Mouse (Mus musculus) monocyte, adult 5-6 weeks (primary cell): ENCODE results near the gene Src. TPM values are rescaled to one million over a fixed set of nuclear protein-coding genes. Genes with fewer than 3 reads are reported as not detected.

Source experiments
- ATAC-seq: fragments of 153-309, 156-312 bp; replicated peaks from 2 replicates; pipeline ENCODE4 v1.8.0; 2017; ENCODE audit warnings: mild to moderate bottlenecking; ENCODE audit not compliant: low TSS enrichment, insufficient number of reproducible peaks, severe bottlenecking, poor library complexity, low FRiP score
- total RNA-seq: library from RNA; stranded (forward); fragments of 200-1000, 200-491, 200-594 nt; gene quantifications from 3 replicates; pipeline ENCODE4 v1.2.3, GENCODE M21; 2017

Src gene
- total RNA-seq, 1 experiment from 2014 or later = 0.29 TPM

DNA sequence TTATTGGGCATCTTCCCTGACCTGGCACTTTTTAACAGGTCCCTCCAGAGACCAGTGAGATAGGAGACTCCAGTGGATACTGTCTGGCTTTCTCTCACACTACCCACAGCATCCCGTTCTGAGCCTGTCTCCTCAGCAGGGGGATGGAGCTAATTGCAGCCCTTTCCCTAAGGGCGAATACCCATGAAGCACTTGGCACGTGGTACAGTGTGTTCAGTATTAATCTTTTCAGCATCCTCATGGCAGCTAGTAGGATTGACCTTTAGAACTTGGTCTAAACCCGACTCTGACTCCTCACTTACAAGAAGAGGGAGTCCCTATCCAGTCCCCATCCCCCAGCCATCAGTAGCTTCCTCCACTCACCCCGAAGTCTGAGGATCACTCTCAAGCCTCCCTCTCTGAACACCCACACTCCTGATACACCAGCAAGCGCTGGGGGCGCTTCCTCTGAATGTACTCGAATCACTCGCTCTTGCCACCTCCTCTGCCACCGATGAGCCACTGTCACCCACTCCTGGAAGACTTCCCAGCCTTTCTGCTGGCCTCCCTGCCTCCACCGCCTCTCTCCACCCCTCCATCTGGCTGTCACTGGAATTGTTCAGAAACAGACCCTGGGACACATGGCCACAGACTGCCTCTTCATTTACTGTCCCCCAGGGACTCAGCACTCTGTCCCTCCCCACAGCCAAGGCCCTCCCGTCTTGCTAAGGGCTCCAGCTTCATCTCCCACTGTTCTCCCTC, 8.3 kb upstream of the Src start:
- no peak for ATAC-seq

- no peak for ATAC-seq
These were observed 7.0 kb upstream of the Src start for GRCm38 (mm10) chr2:157411151-157411693.

GRCm38 (mm10) chr2:157412497-157412896, 5.7 kb upstream of the Src start:
- no peak for ATAC-seq

GRCm38 (mm10) chr2:157417229-157417628, 1.0 kb upstream of the Src start:
- ATAC-seq = no peak

GRCm38 (mm10) chr2:157418609-157419071, 396 bp downstream of the Src start:
- ATAC-seq = no peak

GRCm38 (mm10) chr2:157419506-157419905, 1.3 kb downstream of the Src start:
- no peak for ATAC-seq

DNA sequence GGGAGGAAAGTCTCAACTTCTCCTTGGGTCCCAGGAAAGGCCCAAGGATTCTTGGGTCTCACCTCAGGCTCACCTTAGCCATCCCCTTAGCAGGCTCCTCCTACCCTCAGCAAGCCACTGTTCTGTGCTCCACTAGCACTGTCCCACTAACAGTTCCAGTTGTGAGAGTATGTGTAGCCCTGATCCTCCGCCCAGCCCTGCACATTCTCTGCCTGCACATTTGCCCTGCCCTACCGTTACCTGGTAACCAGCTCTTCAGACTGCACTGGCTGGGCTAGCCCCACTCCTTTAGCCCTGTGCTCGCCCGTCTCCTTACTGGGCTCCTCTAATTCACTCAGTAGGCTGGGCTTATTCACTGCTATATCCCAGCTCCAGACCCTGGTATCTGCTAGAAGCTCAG, 2.2 kb downstream of the Src start:
- ATAC-seq = no peak

- no peak for ATAC-seq
These were observed 3.9 kb downstream of the Src start for GRCm38 (mm10) chr2:157422062-157422655.

GRCm38 (mm10) chr2:157422854-157423705, 4.8 kb downstream of the Src start:
- no peak for ATAC-seq

- no peak for ATAC-seq
These were observed 5.5 kb downstream of the Src start for GRCm38 (mm10) chr2:157423706-157424125.

DNA sequence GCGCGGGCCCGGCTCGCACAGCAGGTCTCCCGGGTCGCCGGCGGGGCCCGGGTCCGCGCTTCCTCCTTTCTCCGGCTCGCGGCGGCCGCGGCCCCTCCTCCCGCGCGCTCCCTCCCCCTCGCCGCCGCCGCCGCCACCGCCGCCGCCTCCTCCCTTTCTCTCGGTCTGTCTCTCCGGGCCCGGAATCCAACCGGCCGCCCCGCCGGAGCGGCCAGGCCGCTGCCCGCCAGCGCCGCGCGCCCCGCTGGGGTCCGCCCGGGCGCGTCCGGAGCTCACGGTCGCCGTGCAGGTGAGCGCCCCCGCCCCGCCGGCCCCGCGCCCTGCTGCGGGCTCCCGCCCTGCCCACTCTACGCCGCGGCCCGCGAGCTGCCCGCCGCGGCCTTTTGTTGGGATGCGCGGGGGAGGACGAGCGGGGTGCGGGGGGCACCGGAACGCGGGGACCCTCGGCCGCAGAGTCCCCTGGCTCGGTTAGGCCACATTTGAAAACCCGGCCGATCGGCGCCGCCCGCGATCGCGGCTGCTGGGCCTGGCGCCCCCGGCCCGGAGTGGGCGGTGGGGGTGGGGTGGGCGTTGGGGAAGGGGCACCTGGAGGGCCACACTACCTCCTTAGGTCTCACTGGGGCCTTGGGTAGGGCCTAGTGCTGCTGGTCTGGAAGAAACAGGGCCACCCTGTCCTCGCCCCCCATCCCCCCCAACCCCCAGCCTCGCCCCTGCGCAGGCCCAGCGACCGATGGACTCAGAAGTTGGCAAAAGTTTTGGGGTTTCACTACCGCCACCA, 6.1 kb downstream of the Src start:
- ATAC-seq = no peak

- no peak for ATAC-seq
These were observed 6.8 kb downstream of the Src start for GRCm38 (mm10) chr2:157424904-157425642.

DNA sequence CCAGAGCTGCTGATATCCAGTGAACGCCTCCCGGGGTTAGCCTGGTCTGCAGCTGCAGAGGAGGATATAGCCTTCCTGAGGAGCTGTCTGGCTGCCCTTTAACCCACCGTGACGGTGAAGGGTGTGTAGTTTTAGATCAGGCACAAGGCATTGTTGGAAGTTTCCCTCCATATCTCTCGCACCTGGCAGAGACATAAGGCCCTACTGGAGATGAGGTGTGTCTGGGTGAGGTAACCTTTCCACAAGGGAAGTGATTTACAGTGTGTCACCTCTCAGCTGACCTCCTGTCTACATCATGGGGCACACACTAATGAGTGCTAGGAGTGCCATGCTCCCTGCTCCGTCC, 7.4 kb downstream of the Src start:
- no peak for ATAC-seq

DNA sequence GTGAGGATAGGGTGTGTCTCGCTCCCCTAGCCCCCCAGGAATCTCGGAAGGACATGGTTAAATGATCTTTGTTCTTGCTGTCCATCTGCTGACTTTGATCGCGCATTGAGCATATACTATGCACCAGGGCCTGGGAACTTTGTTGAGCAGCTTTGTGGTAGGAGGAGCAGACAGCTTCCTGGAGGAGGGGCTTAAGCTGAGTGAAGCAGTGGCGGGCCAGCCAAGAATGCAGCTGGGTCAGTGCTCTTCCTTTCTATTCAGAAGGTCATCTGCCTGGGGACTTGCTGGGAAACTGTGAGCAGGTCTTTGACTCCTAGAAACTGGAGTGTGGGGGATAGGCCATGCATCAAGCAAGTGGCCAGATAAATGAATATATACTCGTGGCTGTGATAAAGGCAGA, 7.9 kb downstream of the Src start:
- ATAC-seq = no peak

DNA sequence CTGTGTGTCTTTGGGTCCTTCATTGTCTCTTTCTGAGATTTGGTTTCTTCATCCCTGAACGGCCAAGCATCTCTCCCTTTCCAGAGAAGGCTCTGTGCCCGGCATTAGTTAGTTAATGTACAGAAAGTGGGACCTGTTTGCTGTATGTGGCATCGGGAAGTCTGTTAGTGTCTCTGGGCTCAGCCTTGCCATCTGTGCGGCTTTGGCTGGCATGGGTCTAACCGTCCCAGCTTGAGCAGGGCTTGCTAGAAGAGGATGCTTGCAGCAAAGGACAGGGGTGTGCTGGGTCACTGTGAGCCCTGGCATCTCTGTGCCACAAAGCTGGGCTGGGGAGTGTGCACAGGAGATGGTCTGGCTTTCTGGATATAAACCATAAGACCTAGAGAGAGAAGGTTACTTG, 8.9 kb downstream of the Src start:
- ATAC-seq = no peak

- ATAC-seq = no peak
These were observed 10.3 kb downstream of the Src start for GRCm38 (mm10) chr2:157428351-157429139.

- no peak for ATAC-seq
These were observed 11.5 kb downstream of the Src start for GRCm38 (mm10) chr2:157429735-157430134.
